Mouse (Mus musculus): ENCODE data around the gene Sema3c. TPM values are rescaled to one million over a fixed set of nuclear protein-coding genes. Genes with fewer than 3 reads are reported as not detected.

Sema3c gene
- polyA plus RNA-seq (2015; fragmentation: Nextera tagmentation; extraction: Ambion mirVana) = 19.6 and 21.3 TPM in 2 replicates

DNA sequence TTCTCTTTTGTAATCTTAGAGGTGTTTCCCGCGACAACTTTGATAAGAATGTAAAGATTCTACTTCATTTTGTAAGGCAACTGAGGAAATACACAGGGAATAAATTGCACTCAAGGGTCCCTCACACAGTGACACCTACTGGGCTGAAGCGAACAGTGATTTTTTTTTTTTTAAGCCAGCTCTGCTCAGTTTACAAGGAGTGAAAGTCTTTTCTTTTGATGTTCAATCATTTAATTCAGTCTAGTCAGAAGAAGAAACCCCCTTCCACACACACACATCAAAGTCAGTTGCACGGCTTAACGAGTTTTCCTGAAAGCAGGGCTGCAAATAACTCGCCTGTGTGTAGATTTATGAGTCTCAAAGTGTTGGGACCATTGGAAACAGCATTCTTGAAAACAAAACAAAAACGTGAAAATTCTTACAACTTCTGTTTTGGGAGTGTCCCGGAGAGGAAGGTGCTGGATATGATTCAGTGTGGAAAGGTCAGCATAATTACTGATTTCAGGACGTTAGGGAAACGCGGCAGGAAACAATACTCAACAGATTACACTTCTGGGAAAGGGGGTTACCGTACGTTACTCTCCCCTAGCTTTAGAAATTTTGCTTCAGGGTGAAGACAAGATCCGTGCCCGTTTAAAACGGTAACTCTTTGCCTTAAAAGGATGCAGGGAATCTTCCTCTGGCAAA is at the start of gene Sema3c:
Gene Sema3c, plus strand, starts transcription at position 588 of the 687 bp plus-strand sequence.

Other genes starting within 250 kb of the Sema3c start
- not detected in 2 replicates for gene Speer4f2, start 201.1 kb upstream of the Sema3c start, polyA plus RNA-seq (2015; fragmentation: Nextera tagmentation; extraction: Ambion mirVana)
- not detected in 2 replicates for gene Speer4f1, start 98.2 kb upstream of the Sema3c start, polyA plus RNA-seq (2015; fragmentation: Nextera tagmentation; extraction: Ambion mirVana)